Mouse (Mus musculus) inflammation-experienced regulatory T-cells, adult 16 weeks (primary cell): Measurements from ENCODE around the gene Dnajc10. TPM values are rescaled to one million over a fixed set of nuclear protein-coding genes. Genes with fewer than 3 reads are reported as not detected.

Experiments used
- polyA plus RNA-seq: library from polyadenylated mRNA; unstranded; fragments of 100-300 nt; shearing (Covaris generic); gene quantifications from one replicate; pipeline ENCODE4 v1.2.1, GENCODE M21; 2017

The Dnajc10 gene
- 67.6 TPM for polyA plus RNA-seq

GRCm38 (mm10) chr2:80315242-80316161, at the start of gene Dnajc10:
Gene Dnajc10 (plus strand): TSS chr2:80315466.

GRCm38 (mm10) chr2:80292172-80292571, 23.1 kb upstream of the Dnajc10 start, which contains the start of gene Prdx6b:
Gene Prdx6b (plus strand): TSS chr2:80292472.

Other genes with a start within 250 kb of the Dnajc10 start
- not detected for gene Pde1a, start 186.0 kb upstream of the Dnajc10 start, polyA plus RNA-seq
- gene Prdx6b, start 23.0 kb upstream of the Dnajc10 start, polyA plus RNA-seq = not detected
- not detected for gene Frzb, start 132.2 kb downstream of the Dnajc10 start, polyA plus RNA-seq